Mouse (Mus musculus) naive thymus-derived CD4-positive, alpha-beta T cell, adult 2 months (primary cell): ENCODE results near the gene Hdac4.

Source experiments
- DNase-seq: peaks from one replicate; pipeline ENCODE4 v3.0.0-alpha.2; 2011; ENCODE audit warnings: low read depth

Gene Hdac4

DNA sequence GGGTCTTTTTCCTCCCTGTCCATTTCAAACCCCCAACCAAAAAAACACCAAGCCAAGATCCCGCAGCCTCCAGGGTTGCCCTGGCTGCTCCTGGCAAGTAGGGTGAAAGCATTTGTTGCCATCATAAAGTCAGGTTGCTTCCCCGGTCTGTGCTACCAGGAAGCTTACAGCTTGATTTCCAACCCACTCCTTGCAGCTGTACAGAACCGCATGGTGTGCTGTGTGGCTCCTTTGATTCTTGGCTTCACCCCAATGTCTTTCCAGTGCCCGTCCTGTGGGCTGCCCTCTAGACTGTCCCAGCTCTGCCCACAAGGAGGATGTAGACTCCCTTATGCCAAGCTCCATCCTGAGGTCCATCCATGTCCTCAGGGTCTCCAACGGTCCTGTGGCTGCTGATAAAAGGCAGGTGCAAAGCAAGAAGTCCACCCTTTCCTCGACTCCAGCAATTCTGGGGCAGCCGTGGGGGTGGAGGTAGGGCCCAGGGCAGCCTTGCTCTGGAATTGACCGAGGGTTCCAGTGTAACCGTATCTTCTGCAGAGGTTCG, 277.2 kb downstream of the Hdac4 start:
- DNase-seq, result no peak

DNA sequence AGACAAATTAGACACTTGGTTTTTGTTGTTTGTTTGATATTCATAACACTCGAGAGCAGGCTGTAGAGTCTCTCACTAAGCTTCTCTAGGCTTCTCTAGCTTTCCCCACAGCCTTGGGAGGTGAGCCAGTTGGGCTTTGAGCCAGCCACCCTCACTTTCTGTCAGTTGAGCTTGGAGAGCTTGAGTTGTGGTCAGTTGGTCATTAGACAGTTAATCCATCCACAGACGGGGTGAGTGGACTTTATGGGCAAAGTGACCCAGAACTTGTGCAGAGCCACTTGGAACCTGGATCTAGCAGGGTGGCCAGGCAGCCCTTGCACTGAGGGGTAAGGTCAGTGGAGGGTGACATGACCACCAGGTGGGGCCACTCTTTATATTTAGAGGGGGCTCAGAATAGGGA, 277.9 kb downstream of the Hdac4 start:
- DNase-seq, result no peak

DNA sequence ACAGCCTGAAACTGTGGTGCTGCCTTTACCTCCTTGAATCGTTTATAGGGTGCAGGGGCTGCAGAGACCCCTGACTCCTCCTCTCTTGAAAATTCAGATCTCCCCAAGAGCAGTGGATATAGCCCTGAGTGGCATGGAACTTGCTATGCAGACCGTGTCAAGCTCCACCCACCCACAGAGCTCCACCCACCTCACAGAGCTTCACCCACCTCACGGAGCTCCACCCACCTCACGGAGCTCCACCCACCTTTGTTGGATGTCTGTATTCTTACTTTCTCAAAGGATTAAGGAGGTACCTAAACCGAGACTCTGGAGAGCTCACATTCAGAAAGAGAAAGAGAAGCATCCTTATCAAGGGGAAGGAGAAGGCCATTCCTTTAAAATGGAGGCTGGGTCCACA, 279.5 kb downstream of the Hdac4 start:
- no peak for DNase-seq

DNA sequence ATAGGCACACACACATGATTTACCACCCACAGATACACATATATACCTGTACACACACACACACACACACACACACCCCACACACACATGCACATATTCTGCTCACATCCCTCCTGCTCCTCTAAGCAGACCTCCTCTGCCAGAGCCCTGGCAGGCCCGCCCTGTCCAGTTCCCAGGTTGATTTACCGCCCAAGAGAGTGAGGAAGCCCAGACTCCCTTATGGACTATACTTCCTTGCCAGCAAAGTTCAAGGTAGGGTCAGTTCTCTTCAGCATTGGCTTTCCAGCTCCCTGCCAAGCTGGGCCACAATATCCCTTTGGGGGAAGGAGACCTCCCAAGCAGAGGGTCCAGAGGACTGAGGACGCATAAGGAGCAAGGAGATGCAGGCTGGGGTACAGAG, 280.9 kb downstream of the Hdac4 start:
- DNase-seq, result no peak

DNA sequence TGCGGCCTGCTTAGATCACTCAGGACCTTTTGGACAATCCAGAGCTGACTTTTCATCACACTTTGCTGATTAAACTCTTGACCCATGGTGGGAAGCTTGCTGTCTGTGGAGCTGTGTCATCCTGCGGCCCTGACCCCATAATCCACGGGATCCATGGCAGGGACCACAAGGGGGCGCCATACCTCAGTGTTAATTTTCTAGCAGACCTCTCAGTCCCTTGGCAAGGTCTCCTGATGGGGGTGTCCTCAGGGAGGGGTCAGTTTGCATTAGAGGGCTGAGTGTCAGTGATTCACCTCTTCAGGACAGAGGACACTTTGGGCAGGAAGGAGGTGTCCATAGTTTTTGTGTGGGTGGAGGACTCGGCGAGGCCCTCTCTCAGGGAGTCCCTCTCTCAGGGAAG, 281.6 kb downstream of the Hdac4 start:
- peak; percentile 64 for DNase-seq

DNA sequence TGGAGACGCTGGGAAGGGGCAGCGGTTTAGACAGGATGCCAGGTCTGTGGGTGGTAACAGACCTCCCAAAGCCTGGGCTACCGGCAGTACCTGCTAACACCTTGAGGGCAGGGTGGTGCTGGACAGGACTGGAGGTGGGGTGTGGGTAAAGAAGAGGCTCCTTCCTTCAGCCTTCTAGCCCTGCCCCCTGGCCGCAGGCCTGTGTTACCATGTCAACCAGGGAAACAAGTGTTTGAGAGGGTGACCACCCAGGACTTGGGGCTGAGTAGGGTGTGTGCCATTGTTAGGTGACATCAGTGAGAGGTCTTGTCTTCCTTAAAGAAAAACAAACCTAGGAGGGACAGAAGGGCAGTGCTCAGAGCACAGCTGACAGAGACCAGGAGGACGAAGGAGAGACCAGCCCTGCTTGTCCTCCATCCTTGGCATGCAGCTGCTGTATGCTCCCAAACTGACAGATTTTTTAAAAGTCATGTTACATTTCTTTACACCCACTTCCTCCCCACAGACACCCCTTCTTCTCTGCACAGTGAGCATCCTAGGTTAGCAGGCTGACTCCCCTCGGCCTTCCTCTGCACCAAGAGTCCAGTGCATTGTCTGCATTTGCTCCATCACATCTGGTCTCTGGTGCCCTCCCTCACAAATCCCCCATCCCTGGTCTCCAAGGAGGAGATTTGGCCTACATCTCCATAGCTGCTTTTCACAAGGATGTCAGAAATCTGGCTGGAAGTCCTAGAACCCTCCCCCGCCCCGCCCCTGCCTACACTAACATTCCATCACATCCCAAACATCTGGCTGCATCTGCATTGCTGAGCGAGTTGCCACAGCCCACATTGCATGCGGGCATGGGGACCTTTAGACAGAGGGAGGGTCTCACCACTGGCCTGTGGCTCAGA, 283.0 kb downstream of the Hdac4 start:
- DNase-seq, result no peak

DNA sequence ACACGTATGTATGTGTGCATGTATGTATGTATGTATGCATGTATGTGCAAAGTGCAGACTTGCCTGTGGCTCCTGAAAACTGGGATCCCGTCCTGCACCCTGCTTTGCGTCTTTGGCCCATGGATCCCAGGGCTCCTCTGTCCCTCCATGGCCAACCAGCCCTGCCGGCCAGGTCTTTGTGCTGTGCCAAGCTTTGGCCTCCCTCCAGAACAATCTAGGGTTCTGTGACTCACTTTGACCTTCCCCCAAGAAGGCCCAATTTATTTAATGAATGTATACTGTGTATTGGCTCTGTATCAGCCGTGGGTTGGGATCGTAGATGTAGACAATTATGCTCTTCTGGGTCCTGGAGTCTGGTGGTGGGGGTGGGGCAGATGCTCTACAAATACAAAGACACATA, 290.2 kb downstream of the Hdac4 start:
- DNase-seq, result no peak

DNA sequence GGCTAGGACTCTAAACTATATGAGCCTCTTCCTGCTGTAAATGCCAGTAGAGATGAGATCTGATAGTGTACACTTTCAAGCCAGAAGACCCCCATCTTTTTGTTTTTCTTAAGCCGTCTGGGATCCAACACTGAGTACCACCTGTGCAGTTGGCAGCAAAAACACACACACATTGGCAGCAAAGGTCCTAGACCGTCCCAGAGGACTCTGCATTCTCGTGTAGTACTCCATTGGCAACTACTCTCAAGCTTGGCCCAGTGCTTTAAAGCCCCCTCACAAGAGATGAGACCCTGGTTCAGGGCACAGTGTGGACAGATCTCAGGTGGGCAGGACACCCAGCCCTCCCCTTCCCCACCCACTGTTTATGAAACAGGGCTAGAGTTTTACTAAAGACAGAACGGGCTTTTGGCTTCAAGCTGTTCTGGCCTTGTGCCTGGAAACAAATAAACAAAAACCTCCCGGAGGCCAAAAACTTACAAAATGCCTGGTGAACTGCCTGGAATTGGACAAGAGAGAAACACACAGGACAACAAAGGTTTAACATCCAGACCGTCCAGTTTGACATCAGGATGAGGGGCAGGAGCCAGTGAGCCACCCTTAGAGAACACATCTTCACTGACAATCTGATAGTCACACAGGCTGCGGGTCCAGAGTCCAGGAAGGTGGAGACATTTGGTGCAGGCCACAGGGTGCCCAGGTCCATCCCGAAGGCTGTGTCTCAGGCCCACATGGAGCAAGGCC, 292.1 kb downstream of the Hdac4 start:
- no peak for DNase-seq

DNA sequence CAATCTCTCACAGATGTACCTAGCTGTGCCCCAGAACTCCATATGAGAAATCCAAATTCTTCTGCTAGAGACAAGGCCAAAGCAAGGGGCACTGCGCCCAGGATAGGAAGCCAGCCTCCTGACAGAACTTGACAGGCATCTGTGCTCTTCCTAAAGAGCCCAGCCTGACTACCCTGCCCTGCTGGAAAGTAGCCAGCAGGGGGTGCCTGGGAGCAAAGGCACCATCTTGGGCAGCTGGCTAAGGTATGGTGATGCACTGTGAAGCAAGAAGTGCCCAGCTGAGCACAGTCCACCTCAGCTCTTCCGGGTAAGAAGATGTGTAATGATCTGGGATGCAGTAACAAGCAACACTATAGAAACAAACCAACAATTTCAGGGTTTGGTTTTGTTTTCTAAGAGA, 298.4 kb downstream of the Hdac4 start:
- peak; percentile 24 for DNase-seq

DNA sequence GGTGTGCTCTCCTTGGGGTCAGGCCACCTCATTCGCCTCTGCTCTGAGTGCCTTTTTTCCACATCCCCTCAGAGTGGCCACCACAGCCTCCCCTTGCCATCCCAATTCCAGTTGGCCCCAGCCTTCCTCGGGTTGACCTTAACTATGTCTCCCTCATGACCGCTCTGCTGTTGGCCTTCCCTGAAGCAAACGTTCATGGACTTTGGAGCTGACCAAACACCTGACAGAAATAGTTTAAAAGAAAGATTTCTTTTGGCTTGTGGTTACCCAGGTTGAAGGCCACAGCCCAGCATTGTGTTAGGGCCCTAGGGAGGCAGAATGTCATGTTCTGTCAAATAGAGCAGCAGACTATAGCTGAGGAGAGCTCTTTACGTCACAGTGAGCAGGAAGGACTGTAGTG, 301.2 kb downstream of the Hdac4 start:
- no peak for DNase-seq

DNA sequence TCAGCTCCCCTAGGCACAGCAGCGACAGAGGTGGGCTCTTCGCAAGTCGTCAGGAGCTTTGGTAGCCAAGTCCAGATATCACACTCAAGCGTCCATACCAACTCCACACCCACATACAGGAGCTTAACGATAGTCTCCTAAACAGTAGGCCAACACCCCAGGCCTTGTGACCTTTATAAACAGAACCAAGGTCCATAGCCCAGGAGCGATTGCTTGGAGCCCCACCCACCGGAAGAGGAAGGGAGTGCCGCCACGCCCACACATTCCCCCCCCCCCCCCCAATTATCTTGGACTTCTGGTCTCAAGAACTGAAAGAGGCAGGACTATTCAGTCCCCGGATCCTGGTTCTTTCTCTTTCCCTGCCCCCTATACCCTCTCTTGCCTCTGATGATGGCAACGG, 301.9 kb downstream of the Hdac4 start:
- no peak for DNase-seq

DNA sequence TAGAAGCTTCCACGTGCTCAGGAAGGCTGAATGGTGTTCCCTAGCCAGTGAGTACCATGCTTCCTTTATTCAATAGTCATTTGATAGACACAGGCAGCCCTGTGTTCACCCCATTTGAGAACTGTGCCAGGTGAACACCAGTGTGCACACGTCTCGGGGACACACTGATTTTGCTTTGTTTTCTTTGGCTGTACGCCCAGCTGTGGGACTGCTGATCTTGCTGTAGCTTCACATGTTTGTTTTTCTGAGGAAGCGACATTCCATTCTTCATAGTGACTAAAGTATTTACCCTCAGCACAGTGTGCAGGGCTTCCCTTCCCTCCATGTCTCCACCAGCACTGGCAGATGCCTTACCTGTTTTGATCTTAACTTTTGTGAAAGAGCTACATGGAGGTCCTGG, 312.4 kb downstream of the Hdac4 start:
- no peak for DNase-seq

DNA sequence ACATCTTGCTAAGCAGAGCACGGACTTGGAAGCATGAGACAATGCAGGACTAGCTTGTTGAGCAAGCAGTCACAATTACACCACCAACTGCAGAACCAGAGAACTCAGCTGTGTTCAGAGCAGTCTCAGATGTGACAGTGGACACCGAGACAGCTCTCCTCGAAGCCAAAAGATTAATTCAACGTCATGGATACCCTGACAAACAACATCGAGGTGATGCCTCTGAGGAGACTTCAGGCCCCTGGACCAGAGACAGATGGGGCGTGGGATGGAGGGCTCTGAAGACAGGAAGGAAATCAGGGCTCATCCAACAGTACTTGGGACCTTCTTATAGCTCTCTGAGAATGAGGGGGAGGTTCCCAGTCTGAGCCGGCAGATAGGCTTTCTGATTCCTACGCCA, 314.6 kb downstream of the Hdac4 start:
- DNase-seq, result no peak

DNA sequence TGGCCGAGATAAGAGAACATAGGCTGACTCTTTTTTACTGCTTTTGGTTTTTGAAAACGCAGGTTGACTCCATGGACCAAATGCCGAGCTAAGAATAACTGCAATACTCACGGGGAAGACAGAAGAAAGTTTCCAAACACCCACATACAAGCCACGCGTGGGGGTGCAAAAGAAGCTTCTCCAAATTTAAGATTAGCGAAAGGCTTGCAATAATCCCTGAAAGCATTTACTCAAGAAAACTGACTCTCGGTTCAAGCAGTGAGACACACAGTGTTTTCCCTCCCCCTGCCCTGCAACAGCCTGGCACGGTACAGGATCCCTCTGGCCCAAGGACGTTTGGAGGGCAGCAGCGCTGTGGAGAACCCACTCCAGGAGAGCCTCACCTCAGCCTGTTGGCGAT, 315.3 kb downstream of the Hdac4 start:
- no peak for DNase-seq
